Mouse (Mus musculus) G1E (cell line): ENCODE data around the gene Depdc1b.

ENCODE experiments used
- CTCF ChIP-seq: IDR thresholded peaks from 2 replicates; pipeline ENCODE4 v1.5.1; 2012; ENCODE audit warnings: low read depth, low read length, inconsistent platforms, mixed read lengths
- GATA1 ChIP-seq: IDR thresholded peaks from 2 replicates; pipeline ENCODE4 v1.6.1; 2012; ENCODE audit warnings: borderline replicate concordance, low read length, inconsistent platforms, mixed read lengths
- GATA2 ChIP-seq: IDR thresholded peaks from 2 replicates; pipeline ENCODE4 v1.6.1; 2012; ENCODE audit warnings: low read depth, low read length, inconsistent platforms, borderline replicate concordance
- POLR2AphosphoS5 ChIP-seq: IDR thresholded peaks from 2 replicates; pipeline ENCODE4 v1.6.1; 2012; ENCODE audit warnings: low read depth, low read length, inconsistent platforms; ENCODE audit not compliant: insufficient replicate concordance
- TAL1 ChIP-seq: conservative IDR thresholded peaks from 2 replicates; pipeline ENCODE4 v1.6.1; 2012; ENCODE audit warnings: low read depth, low read length, inconsistent platforms, mixed read lengths

- no peak for TF ChIP-seq CTCF
- no peak for TF ChIP-seq TAL1
- no peak for TF ChIP-seq POLR2AphosphoS5
- TF ChIP-seq GATA1 = no peak
- no peak for TF ChIP-seq GATA2
These were observed 30.9 kb downstream of the Depdc1b start for GRCm38 (mm10) chr13:108347016-108347415.
